8 mouse cellular contexts compared by ENCODE assay signal in the genomic region with DNA sequence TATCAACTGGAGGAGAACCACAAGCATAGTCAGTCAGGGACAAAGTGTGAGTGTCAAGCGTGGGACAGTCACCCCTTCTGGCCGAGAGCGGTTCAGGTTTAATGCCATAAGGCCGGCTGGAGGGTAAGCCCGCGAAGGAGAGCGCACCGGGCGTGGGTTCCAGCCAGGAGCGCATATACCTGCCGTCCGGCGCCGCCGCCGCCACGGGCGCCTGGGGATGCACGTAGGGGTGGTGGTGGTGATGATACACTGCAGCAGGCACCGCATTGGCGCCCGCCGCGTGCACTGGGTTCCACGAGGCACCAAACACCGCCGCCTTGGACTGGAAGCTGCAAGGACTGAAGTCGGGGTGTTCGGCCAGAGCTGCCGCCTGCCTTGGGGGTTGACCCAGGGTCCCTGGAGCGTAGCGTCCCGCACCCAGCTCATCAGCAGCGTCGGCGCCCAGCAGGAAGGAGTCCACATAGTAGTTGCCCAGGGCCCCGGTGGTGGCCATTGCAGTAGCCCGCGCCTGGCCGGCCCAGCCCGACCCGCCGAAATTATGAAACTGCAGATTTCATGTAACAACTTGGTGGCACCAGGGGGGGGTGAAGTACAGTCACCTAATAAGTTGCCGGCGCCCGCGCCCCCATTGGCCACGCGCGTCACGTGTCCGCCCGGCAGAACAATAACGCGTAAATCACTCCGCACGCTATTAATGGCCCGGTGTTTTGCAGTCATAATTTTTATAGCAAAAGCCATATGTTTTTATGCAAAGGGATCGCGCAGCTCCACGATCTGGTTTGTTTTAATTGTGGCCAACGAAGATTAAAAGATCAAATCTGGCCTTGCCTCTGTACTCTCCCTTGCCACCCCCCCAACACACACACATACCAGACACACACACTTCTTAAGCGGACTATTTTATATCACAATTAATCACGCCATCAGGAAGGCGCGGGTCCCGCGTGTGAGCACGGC. TPM values are rescaled to one million over a fixed set of nuclear protein-coding genes. Genes with fewer than 3 reads are reported as not detected.
DNase-seq lines count a peak whose midpoint lies in the region; ATAC-seq and TF ChIP-seq lines count a peak whose summit lies in the region.

No protein-coding gene starts in this region.

- peak; percentile 50 to 56 for ATAC-seq in hematopoietic stem cell, adult 5-6 weeks (replicated peaks in 1 of 2; ENCODE audit: insufficient read depth in 1 of 2, low FRiP score in 2 of 2, low TSS enrichment in 1 of 2, low read depth in 1 of 2, poor library complexity in 2 of 2, severe bottlenecking in 2 of 2)
- ATAC-seq in liver, embryonic 14.5 days (ENCODE audit: insufficient read depth) = no peak

- no peak overlapping the region for H3K9ac ChIP-seq in liver, embryonic 14.5 days (replicated peaks)

- peak overlapping the region in 1 of 2 experiments; percentile 8; a peak in 1 of 4 replicates for H3K4me3 ChIP-seq in liver, embryonic 14.5 days (ENCODE audit: insufficient read depth in 1 of 2, low read depth in 2 of 2, low read length in 2 of 2)
- no peak overlapping the region for H3K4me3 ChIP-seq in left cerebral cortex, adult 2 months

- H3K36me3 ChIP-seq in liver, embryonic 14.5 days (replicated peaks; ENCODE audit: control insufficient read depth, insufficient read depth, low read depth) = no peaks in the 10 kb centered on the region

- no peaks in the 10 kb centered on the region for H3K9me3 ChIP-seq in liver, embryonic 14.5 days (ENCODE audit: control insufficient read depth, low read length)

- no peaks in the 10 kb centered on the region for H3K4me1 ChIP-seq in liver, embryonic 14.5 days (replicated peaks; ENCODE audit: control insufficient read depth in 2 of 2, insufficient read depth in 2 of 2, low read length in 1 of 2)

- DNase-seq in adrenal gland, adult 2 months = peak; percentile 62
- no peak for DNase-seq in adrenal gland, postnatal 4 days (ENCODE audit: low spot score in 2 of 2)
- peak; percentile 97 for DNase-seq in A20 (ENCODE audit: low read depth, low spot score)
- no peak for DNase-seq in liver, embryonic 14.5 days (ENCODE audit: low read depth in 3 of 3, low spot score in 3 of 3)
- no peak for DNase-seq in spleen, postnatal 14 days (ENCODE audit: low spot score in 2 of 2)
- DNase-seq in cerebellum, adult 9-11 months = no peak
- no peak for DNase-seq in left cerebral cortex, adult 2 months (ENCODE audit: extremely low spot score in 1 of 2, low spot score in 2 of 2)

- intact Hi-C loops in left cerebral cortex, adult 2 months (cut with DNase I) = loop anchor here (10.0 kb wide), 1 partner anchor 841 kb away; no protein-coding TSS in a partner anchor

- no peak for TF ChIP-seq CTCF in liver, embryonic 14.5 days (IDR thresholded peaks at IDR 0.05; ENCODE audit: low read depth)
- TF ChIP-seq CTCF in left cerebral cortex, adult 2 months (IDR thresholded peaks at IDR 0.05) = no peak

- 0 out of 2 replicates have a peak overlapping the region, but pooled peaks have one; percentile 6 for H3K4me2 ChIP-seq in liver, embryonic 14.5 days (ENCODE audit: low read depth)

- TF ChIP-seq EP300 in liver, embryonic 14.5 days (IDR thresholded peaks at IDR 0.05; ENCODE audit: low read depth) = no peak

- H3K27me3 ChIP-seq in liver, embryonic 14.5 days (ENCODE audit: control insufficient read depth, insufficient read depth, low read length) = peaks cover 98% of the 10 kb centered on the region

- no peak overlapping the region for H3K27ac ChIP-seq in liver, embryonic 14.5 days
- no peak overlapping the region for H3K27ac ChIP-seq in left cerebral cortex, adult 2 months

- 2% methylated on average over 66 of the region's 69 CpGs for WGBS in liver, embryonic 14.5 days (ENCODE audit: insufficient replicate concordance)

RNA-seq across cellular contexts. Expression of gene Hoxa7, which starts 4.2 kb away (rescaled TPM):
- 10 to 100 TPM; 15.3 to 30.3 TPM for total RNA-seq in adrenal gland, adult 2 months (2021)
- polyA plus RNA-seq in adrenal gland, adult 2 months (2012; rRNA removed) = 21.3 and 26.8 TPM in 2 replicates
- total RNA-seq in adrenal gland, postnatal 4 days (2021) = 10 to 100 TPM; 25.1 to 28.1 TPM
- 15.6 and 19.2 TPM in 2 replicates for total RNA-seq in hematopoietic stem cell, adult 5-6 weeks (2017)
- polyA plus RNA-seq in liver, embryonic 14.5 days (2012; rRNA removed) = 0.18 and 0.26 TPM in 2 replicates
- polyA plus RNA-seq in liver, embryonic 14.5 days (2014; fragmentation: Nextera tagmentation; extraction: Ambion mirVana) = 0.18 and 0.23 TPM in 2 replicates
- not detected for total RNA-seq in left cerebral cortex, adult 2 months (2021)

RNA-seq across cellular contexts. Expression of gene Hoxa9, which starts 5.0 kb away (rescaled TPM):
- 1 to 10 TPM in 1 of 2 experiments, under 1 TPM in 1; 0.75 to 1.6 TPM for total RNA-seq in adrenal gland, adult 2 months (2021)
- 1.7 and 3.8 TPM in 2 replicates for polyA plus RNA-seq in adrenal gland, adult 2 months (2012; rRNA removed)
- 10 to 100 TPM in 1 of 2 experiments, 1 to 10 TPM in 1; 4.5 to 14.6 TPM for total RNA-seq in adrenal gland, postnatal 4 days (2021)
- total RNA-seq in hematopoietic stem cell, adult 5-6 weeks (2017) = 122 and 157 TPM in 2 replicates
- 0.58 and 0.76 TPM in 2 replicates for polyA plus RNA-seq in liver, embryonic 14.5 days (2012; rRNA removed)
- 0.28 and 0.43 TPM in 2 replicates for polyA plus RNA-seq in liver, embryonic 14.5 days (2014; fragmentation: Nextera tagmentation; extraction: Ambion mirVana)
- total RNA-seq in left cerebral cortex, adult 2 months (2021) = not detected

RNA-seq across cellular contexts. Expression of gene Gm28308, which starts 12.8 kb away (rescaled TPM):
- 1 to 10 TPM in 1 of 2 experiments, not detected in 1; 1.0 TPM for total RNA-seq in adrenal gland, adult 2 months (2021)
- polyA plus RNA-seq in adrenal gland, adult 2 months (2012; rRNA removed) = 1.9 and 2.5 TPM in 2 replicates
- 1 to 10 TPM; 2.3 to 4.1 TPM for total RNA-seq in adrenal gland, postnatal 4 days (2021)
- total RNA-seq in hematopoietic stem cell, adult 5-6 weeks (2017) = not detected in 2 replicates
- not detected in 2 replicates for polyA plus RNA-seq in liver, embryonic 14.5 days (2012; rRNA removed)
- polyA plus RNA-seq in liver, embryonic 14.5 days (2014; fragmentation: Nextera tagmentation; extraction: Ambion mirVana) = not detected in 2 replicates
- not detected for total RNA-seq in left cerebral cortex, adult 2 months (2021)

RNA-seq across cellular contexts. Expression of gene Hoxa3, which starts 12.8 kb away (rescaled TPM):
- total RNA-seq in adrenal gland, adult 2 months (2021) = 1 to 10 TPM; 2.7 to 5.4 TPM
- 6.8 and 8.1 TPM in 2 replicates for polyA plus RNA-seq in adrenal gland, adult 2 months (2012; rRNA removed)
- 10 to 100 TPM; 13.3 to 15.6 TPM for total RNA-seq in adrenal gland, postnatal 4 days (2021)
- total RNA-seq in hematopoietic stem cell, adult 5-6 weeks (2017) = 3.7 and 6.3 TPM in 2 replicates
- 0.37 and 0.43 TPM in 2 replicates for polyA plus RNA-seq in liver, embryonic 14.5 days (2012; rRNA removed)
- 0.13 and 0.38 TPM in 2 replicates for polyA plus RNA-seq in liver, embryonic 14.5 days (2014; fragmentation: Nextera tagmentation; extraction: Ambion mirVana)
- not detected for total RNA-seq in left cerebral cortex, adult 2 months (2021)

RNA-seq across cellular contexts. Expression of gene Hoxa10, which starts 14.8 kb away (rescaled TPM):
- not detected for total RNA-seq in adrenal gland, adult 2 months (2021)
- 0.22 TPM in 1 of 2 replicates, not detected in the other for polyA plus RNA-seq in adrenal gland, adult 2 months (2012; rRNA removed)
- total RNA-seq in adrenal gland, postnatal 4 days (2021) = 10 to 100 TPM in 1 of 2 experiments, under 1 TPM in 1; 0.87 to 11.1 TPM
- total RNA-seq in hematopoietic stem cell, adult 5-6 weeks (2017) = 12.2 and 17.2 TPM in 2 replicates
- polyA plus RNA-seq in liver, embryonic 14.5 days (2012; rRNA removed) = 0.04 and 0.19 TPM in 2 replicates
- 0.14 TPM in 1 of 2 replicates, not detected in the other for polyA plus RNA-seq in liver, embryonic 14.5 days (2014; fragmentation: Nextera tagmentation; extraction: Ambion mirVana)
- not detected for total RNA-seq in left cerebral cortex, adult 2 months (2021)

Comparison
In these comparisons a context has a peak if more than half of its experiments do, and no peak if none do; other contexts are left out.
1. DNase-seq: peak in adrenal gland, adult 2 months (single experiment) and A20 (single experiment); none in adrenal gland, postnatal 4 days (0 of 2), liver, embryonic 14.5 days (0 of 3), spleen, postnatal 14 days (0 of 2), cerebellum, adult 9-11 months (single experiment) and left cerebral cortex, adult 2 months (0 of 2).
2. RNA of gene Hoxa7, which starts 4.2 kb away (total RNA-seq): 15.3 to 30.3 TPM in adrenal gland, adult 2 months, 25.1 to 28.1 TPM in adrenal gland, postnatal 4 days and 15.6 to 19.2 TPM in hematopoietic stem cell, adult 5-6 weeks; not detected in left cerebral cortex, adult 2 months; every median in the first group is over 10 times any median in the second.